Mouse (Mus musculus) CH12.LX (cell line): ENCODE measurements at regions not wholly inside any gene's neighbourhood (a gene's known extent, or its start where the extent isn't known, plus 50 kb on each side); places are given as distances from the start of the nearest gene placed in this dataset.

Experiments
- DNase-seq: peaks from one replicate; pipeline ENCODE4 v3.0.0-alpha.2; 2013; ENCODE audit errors: extremely low read depth
- H3K27ac ChIP-seq: 2 replicates; pipeline ENCODE4 v1.5.1; 2012; ENCODE audit warnings: low read depth, mild to moderate bottlenecking, control low read depth, moderate library complexity; ENCODE audit not compliant: insufficient read depth
- H3K27me3 ChIP-seq: replicated peaks from 2 replicates; pipeline ENCODE3; 2012; ENCODE audit warnings: inconsistent platforms
- H3K36me3 ChIP-seq, 2 experiments: replicated peaks in 1 of 2; 2 replicates each; pipeline versions ENCODE3 to v1.6.1; 2012; ENCODE audit warnings: inconsistent platforms in 1 of 2, low read length in 1 of 2, mild to moderate bottlenecking in 1 of 2, mixed read lengths in 1 of 2, moderate library complexity in 1 of 2; ENCODE audit not compliant: control insufficient read depth in 1 of 2, insufficient read depth in 1 of 2
- H3K4me1 ChIP-seq, 2 experiments: 2 replicates each; pipeline ENCODE4 v1.6.1; 2012; ENCODE audit warnings: inconsistent platforms in 1 of 2, moderate library complexity in 1 of 2; ENCODE audit not compliant: insufficient read depth in 2 of 2, control insufficient read depth in 1 of 2
- H3K4me2 ChIP-seq: 2 replicates; pipeline ENCODE4 v1.6.1; 2012; ENCODE audit warnings: low read depth, mild to moderate bottlenecking, control low read depth; ENCODE audit not compliant: poor library complexity, insufficient read depth, severe bottlenecking
- H3K4me3 ChIP-seq, 3 experiments: fragments of 150-350 bp in 1 of 3; sonication (generic) in 1 of 3; replicated peaks in 1 of 3; 2 replicates each; pipeline versions ENCODE3 to v1.5.1; 2011 to 2012; ENCODE audit warnings: low read depth in 2 of 3, low read length in 2 of 3, mild to moderate bottlenecking in 2 of 3, moderate library complexity in 2 of 3, control low read depth in 1 of 3, improper control_type of control experiment in 1 of 3, inconsistent platforms in 1 of 3, mixed read lengths in 1 of 3; ENCODE audit not compliant: poor library complexity in 1 of 3
- H3K79me2 ChIP-seq: replicated peaks from 2 replicates; pipeline ENCODE4 v1.6.1; 2012; ENCODE audit warnings: mild to moderate bottlenecking, moderate library complexity; ENCODE audit not compliant: control insufficient read depth, poor library complexity, insufficient read depth, severe bottlenecking; ENCODE audit errors: extremely low read depth
- H3K9ac ChIP-seq: 2 replicates; pipeline ENCODE4 v1.6.1; 2012; ENCODE audit warnings: low read depth, mild to moderate bottlenecking, control low read depth, moderate library complexity; ENCODE audit not compliant: insufficient read depth
- H3K9me3 ChIP-seq: replicated peaks from 2 replicates; pipeline ENCODE3; 2012; ENCODE audit warnings: low read length, inconsistent platforms, mixed read lengths
- BHLHE40 ChIP-seq: IDR thresholded peaks from 2 replicates; pipeline ENCODE4 v1.6.1; 2011; ENCODE audit warnings: mild to moderate bottlenecking, low read depth, low read length, improper control_type of control experiment
- CHD2 ChIP-seq: IDR thresholded peaks from 2 replicates; pipeline ENCODE4 v1.6.1; 2011; ENCODE audit warnings: low read length, improper control_type of control experiment
- ELF1 ChIP-seq: IDR thresholded peaks from 2 replicates; pipeline ENCODE4 v1.6.1; 2014; ENCODE audit warnings: low read depth, mild to moderate bottlenecking, inconsistent platforms, low read length, improper control_type of control experiment
- ETS1 ChIP-seq: conservative IDR thresholded peaks from 2 replicates; pipeline ENCODE4 v1.6.1; 2012; ENCODE audit warnings: low read depth, mild to moderate bottlenecking, inconsistent platforms, low read length, improper control_type of control experiment, moderate library complexity
- GABPA ChIP-seq: IDR thresholded peaks from 2 replicates; pipeline ENCODE4 v1.6.1; 2012; ENCODE audit warnings: low read depth, low read length, improper control_type of control experiment, inconsistent platforms; ENCODE audit not compliant: insufficient replicate concordance
- HCFC1 ChIP-seq: IDR thresholded peaks from 2 replicates; pipeline ENCODE4 v1.6.1; 2012; ENCODE audit warnings: low read depth, mild to moderate bottlenecking, inconsistent platforms, low read length, improper control_type of control experiment
- JUN ChIP-seq: IDR thresholded peaks from 2 replicates; pipeline ENCODE4 v1.6.1; 2011; ENCODE audit warnings: low read depth, mild to moderate bottlenecking, low read length, improper control_type of control experiment, moderate library complexity; ENCODE audit not compliant: insufficient read depth
- MAFK ChIP-seq: IDR thresholded peaks from 2 replicates; pipeline ENCODE4 v1.6.1; 2011; ENCODE audit warnings: low read length, improper control_type of control experiment; ENCODE audit not compliant: insufficient replicate concordance
- MAX ChIP-seq: IDR thresholded peaks from 2 replicates; pipeline ENCODE4 v1.6.1; 2011; ENCODE audit warnings: low read length, improper control_type of control experiment
- MEF2A ChIP-seq: IDR thresholded peaks from 2 replicates; pipeline ENCODE4 v1.6.1; 2014; ENCODE audit warnings: low read depth, mild to moderate bottlenecking, inconsistent platforms, low read length, improper control_type of control experiment, borderline replicate concordance
- MXI1 ChIP-seq: IDR thresholded peaks from 2 replicates; pipeline ENCODE4 v1.6.1; 2011; ENCODE audit warnings: mild to moderate bottlenecking, low read depth, low read length, improper control_type of control experiment
- MYC ChIP-seq: IDR thresholded peaks from 2 replicates; pipeline ENCODE4 v1.6.1; 2011; ENCODE audit warnings: low read depth, mild to moderate bottlenecking, improper control_type of control experiment, low read length
- NRF1 ChIP-seq: IDR thresholded peaks from 2 replicates; pipeline ENCODE4 v1.6.1; 2014; ENCODE audit warnings: low read depth, mild to moderate bottlenecking, inconsistent platforms, low read length, improper control_type of control experiment, moderate library complexity
- PAX5 ChIP-seq: IDR thresholded peaks from 2 replicates; pipeline ENCODE4 v1.6.1; 2012; ENCODE audit warnings: low read length, inconsistent platforms, mixed read lengths
- POLR2A ChIP-seq: IDR thresholded peaks from 2 replicates; pipeline ENCODE4 v1.6.1; 2011; ENCODE audit warnings: low read depth, mild to moderate bottlenecking, improper control_type of control experiment, low read length
- RCOR1 ChIP-seq: conservative IDR thresholded peaks from 2 replicates; pipeline ENCODE4 v1.6.1; 2012; ENCODE audit warnings: low read depth, mild to moderate bottlenecking, inconsistent platforms, low read length, improper control_type of control experiment
- SMC3 ChIP-seq: IDR thresholded peaks from 2 replicates; pipeline ENCODE4 v1.6.1; 2011; ENCODE audit warnings: low read depth, low read length, improper control_type of control experiment
- TCF12 ChIP-seq: IDR thresholded peaks from 2 replicates; pipeline ENCODE4 v1.6.1; 2014; ENCODE audit warnings: low read depth, mild to moderate bottlenecking, inconsistent platforms, low read length, improper control_type of control experiment
- USF1 ChIP-seq: IDR thresholded peaks from 2 replicates; pipeline ENCODE4 v1.6.1; 2014; ENCODE audit warnings: low read depth, mild to moderate bottlenecking, inconsistent platforms, low read length, improper control_type of control experiment
- ZKSCAN1 ChIP-seq: IDR thresholded peaks from 2 replicates; pipeline ENCODE4 v1.6.1; 2012; ENCODE audit warnings: low read depth, inconsistent platforms, low read length, improper control_type of control experiment, borderline replicate concordance
- dilution Hi-C: fragments of 300-500 bp; cut with MboI; formaldehyde crosslinking; loops from 2 replicates; pipeline ENCODE4 v1.14.3; 2020; ENCODE audit warnings: low sequenced_read_pairs; ENCODE audit not compliant: extremely low pct_unique_long_range_greater_than_20kb, extremely low pct_ligation_motif_present
- in situ Hi-C: fragments of 300-500 bp; cut with MboI; formaldehyde crosslinking; loops from 3 replicates; pipeline ENCODE4 v1.14.3; 2019; ENCODE audit warnings: low sequenced_read_pairs, low pct_ligation_motif_present, low pct_unique_long_range_greater_than_20kb, mixed read lengths

DNA sequence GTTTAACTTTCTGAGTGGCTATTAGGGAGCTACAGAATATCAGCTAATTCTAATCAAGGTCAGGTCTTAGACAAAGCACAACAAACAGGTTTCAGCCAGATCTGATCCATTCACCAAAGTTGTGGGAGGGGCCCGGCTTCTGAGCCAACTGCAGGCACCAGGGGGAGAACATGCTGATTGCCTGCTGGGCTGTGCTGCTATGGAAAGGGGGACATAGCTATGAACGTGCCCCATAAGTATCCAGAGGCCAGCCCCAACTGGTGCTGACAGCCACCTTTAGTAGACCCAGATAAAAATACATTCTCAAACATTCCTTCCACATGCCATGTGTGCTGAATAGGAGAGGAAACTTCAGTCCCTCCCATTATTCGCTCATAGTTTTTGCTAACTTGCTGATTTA is 232.8 kb upstream of the Tsc22d2 start:
- H3K4me1 ChIP-seq, result no peaks in the 10 kb centered on the region
- H3K9ac ChIP-seq, result no peak overlapping the region
- H3K9me3 ChIP-seq, result no peaks in the 10 kb centered on the region
- H3K27ac ChIP-seq, result no peak overlapping the region
- no peak for DNase-seq
- no peaks in the 10 kb centered on the region for H3K79me2 ChIP-seq
- H3K36me3 ChIP-seq, result no peaks in the 10 kb centered on the region
- in situ Hi-C loops, result no loop called here
- H3K4me3 ChIP-seq, result no peak overlapping the region
- H3K4me2 ChIP-seq, result no peak overlapping the region
- dilution Hi-C loops, result no loop called here
- TF ChIP-seq HCFC1 (no peak), MXI1 (no peak), GABPA (no peak), RCOR1 (no peak), MAFK (no peak), JUN (no peak), MEF2A (no peak), ZKSCAN1 (no peak), POLR2A (no peak), CHD2 (no peak), USF1 (no peak), ELF1 (no peak), MAX (no peak), SMC3 (no peak), MYC (no peak), BHLHE40 (no peak)
- TF ChIP-seq, all 38 proteins: peak for 0
- no peaks in the 10 kb centered on the region for H3K27me3 ChIP-seq

DNA sequence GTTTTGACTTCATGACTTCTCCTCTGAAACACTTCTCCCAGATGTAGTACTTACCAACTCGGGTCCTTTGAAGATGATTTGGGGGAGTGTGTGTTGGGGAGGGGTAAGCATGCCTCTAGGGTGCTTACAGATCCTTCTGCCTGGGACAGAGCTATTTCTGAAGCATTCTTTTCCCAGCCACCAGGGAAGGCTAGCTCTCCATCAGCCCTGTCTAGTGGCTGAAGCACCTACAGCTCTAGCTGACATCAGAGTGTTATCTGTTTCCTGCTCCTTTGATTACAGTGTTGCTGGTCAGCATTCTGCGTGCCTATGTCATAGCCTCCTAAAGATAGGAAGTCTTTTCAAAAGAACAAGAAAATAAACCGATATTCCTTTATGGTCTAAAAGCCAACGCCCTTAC is 232.2 kb upstream of the Tsc22d2 start:
- dilution Hi-C loops, result no loop called here

More for the DNA sequence above, 232.2 kb upstream of the Tsc22d2 start:
- Histone ChIP-seq H3K9me3 (no peaks in the 10 kb centered on the region), H3K4me1 (no peaks in the 10 kb centered on the region), H3K9ac (no peak overlapping the region), H3K79me2 (no peaks in the 10 kb centered on the region), H3K27ac (no peak overlapping the region), H3K4me3 (no peak overlapping the region), H3K36me3 (no peaks in the 10 kb centered on the region), H3K27me3 (no peaks in the 10 kb centered on the region), H3K4me2 (no peak overlapping the region)
- no peak for TF ChIP-seq TCF12
- no peak for TF ChIP-seq MAX
- no peak for TF ChIP-seq MXI1
- no peak for TF ChIP-seq USF1
- TF ChIP-seq HCFC1, result no peak
- TF ChIP-seq GABPA, result no peak
- no peak for TF ChIP-seq ELF1
- no peak for TF ChIP-seq POLR2A
- TF ChIP-seq RCOR1, result no peak
- TF ChIP-seq ETS1, result no peak
- no peak for TF ChIP-seq NRF1
- no peak for TF ChIP-seq PAX5
- DNase-seq, result no peak
- in situ Hi-C loops, result no loop called here
